Mouse (Mus musculus) sigmoid colon, adult 10 weeks (tissue): Measurements from ENCODE around the gene Slc25a43. TPM values are rescaled to one million over a fixed set of nuclear protein-coding genes. Genes with fewer than 3 reads are reported as not detected.

Experiments used
- polyA plus RNA-seq: library from polyadenylated mRNA; stranded (reverse); fragments of 350-450 nt; fragmentation: Illumina TruSeq; extraction: RNeasy Lipid Tissue Mini Kit (QIAGEN cat#74804); gene quantifications from one replicate; pipeline ENCODE4 v1.2.3, GENCODE M21; 2014; ENCODE audit warnings: low read depth, low replicate concordance

Gene Slc25a43
- 1.3 TPM for polyA plus RNA-seq

DNA sequence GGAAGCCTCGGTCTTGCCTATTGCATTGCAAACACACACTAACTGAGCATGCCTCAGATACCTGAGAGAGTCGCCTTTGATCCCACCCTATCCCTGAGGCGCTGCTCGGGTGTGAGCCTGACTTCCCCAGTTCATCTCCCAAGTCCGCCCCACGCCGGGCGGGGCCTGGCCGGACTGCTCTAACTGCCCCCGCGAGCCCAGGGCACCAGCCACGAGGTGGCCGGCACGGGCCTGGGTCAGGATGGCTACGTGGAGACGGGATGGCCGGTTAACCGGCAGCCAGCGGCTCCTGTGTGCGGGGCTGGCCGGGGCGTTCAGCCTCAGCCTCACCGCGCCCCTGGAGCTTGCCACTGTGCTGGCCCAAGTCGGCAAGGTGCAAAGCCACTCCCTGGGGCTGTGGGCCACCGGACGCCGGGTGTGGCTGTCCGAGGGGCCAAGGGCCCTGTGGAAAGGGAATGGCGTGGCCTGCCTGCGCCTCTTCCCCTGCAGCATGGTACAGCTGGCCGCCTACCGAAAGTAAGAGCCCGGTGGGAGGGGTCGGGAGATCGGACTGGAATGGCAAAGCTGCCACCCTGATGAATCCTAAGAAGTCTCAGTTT is at the start of gene Slc25a43:
Slc25a43 (plus strand) TSS at position 157 of the 599 bp plus-strand sequence.

DNA sequence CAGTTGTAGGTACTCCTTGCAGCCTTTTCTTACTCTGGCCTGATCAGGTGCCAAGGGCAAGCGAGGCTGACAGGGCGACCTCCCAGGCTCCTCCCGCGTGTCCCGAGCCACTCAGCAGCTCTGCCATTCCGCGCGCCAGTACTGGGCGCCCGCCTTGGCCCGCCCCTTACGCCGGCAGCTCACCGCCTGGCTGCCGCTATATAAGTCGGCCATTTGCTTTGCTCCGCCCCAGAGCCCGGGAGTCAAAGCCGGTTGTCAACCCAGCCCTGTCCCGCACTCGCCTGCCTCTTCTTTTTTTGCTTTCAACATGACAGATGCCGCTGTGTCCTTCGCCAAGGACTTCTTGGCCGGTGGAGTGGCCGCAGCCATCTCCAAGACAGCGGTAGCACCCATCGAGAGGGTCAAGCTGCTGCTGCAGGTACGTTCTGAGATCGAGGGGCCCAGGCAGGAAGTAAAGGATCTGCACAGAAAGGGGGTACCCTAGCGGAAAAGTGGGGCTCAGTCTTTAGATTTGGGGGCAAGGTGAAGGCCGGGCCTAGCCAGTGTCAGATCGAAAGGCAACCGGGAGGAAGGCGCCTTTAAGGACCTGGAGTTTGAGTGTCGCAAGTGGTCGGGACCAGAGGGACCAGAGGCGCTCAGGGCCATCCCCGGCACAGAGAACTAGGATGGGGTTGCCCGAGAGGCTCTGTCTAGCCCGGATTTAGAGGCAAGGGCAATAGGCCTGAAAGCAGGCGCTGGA is 52.1 kb downstream of the Slc25a43 start, which contains the start of gene Slc25a5:
Slc25a5 (plus strand) TSS at position 228 of the 739 bp plus-strand sequence.

Other genes starting within 250 kb of the Slc25a43 start
- gene Pgrmc1, start 145.5 kb upstream of the Slc25a43 start, polyA plus RNA-seq, result 390 TPM
- 5.7 TPM for gene Akap17b, start 98.3 kb upstream of the Slc25a43 start, polyA plus RNA-seq
- gene Slc25a5, start 52.0 kb downstream of the Slc25a43 start, polyA plus RNA-seq, result 1,886 TPM
- gene Ube2a, start 130.2 kb downstream of the Slc25a43 start, polyA plus RNA-seq, result 190 TPM
- gene C330007P06Rik, start 130.5 kb downstream of the Slc25a43 start, polyA plus RNA-seq, result 90.6 TPM
- 15.9 TPM for gene Nkrf, start 159.2 kb downstream of the Slc25a43 start, polyA plus RNA-seq
- 17.8 TPM for gene Sept6, start 248.1 kb downstream of the Slc25a43 start, polyA plus RNA-seq